Comparison of ENCODE assay signal across 8 mouse cellular contexts in genomic region chr19:6531832-6532471, GRCm38 (mm10). TPM values are rescaled to one million over a fixed set of nuclear protein-coding genes. Genes with fewer than 3 reads are reported as not detected.
DNase-seq lines count a peak whose midpoint lies in the region; ATAC-seq and TF ChIP-seq lines count a peak whose summit lies in the region.

No protein-coding gene starts in this region.

- 2% methylated on average over 36 of the region's 36 CpGs for WGBS in forebrain, embryonic 13.5 days
- WGBS in intestine, embryonic 14.5 days, result 2% methylated on average over 35 of the region's 36 CpGs
- 1% methylated on average over 36 of the region's 36 CpGs for WGBS in lung, embryonic 14.5 days
- 2% methylated on average over 36 of the region's 36 CpGs for WGBS in stomach, embryonic 14.5 days

- TF ChIP-seq CTCF in lung, embryonic 14.5 days (IDR thresholded peaks at IDR 0.05; ENCODE audit: low read depth), result no peak

- peak; percentile 23 for DNase-seq in thymus, postnatal 4 days
- no peak for DNase-seq in thymus, postnatal 0 days (ENCODE audit: low spot score)
- peak; percentile 74 for DNase-seq in intestine, embryonic 14.5 days (ENCODE audit: low spot score)
- DNase-seq in lung, embryonic 14.5 days, result peak; percentile 57
- no peak for DNase-seq in right cerebral cortex, adult 2 months (ENCODE audit: low spot score in 2 of 2)
- no peak for DNase-seq in gastrocnemius, postnatal 25 days

- H3K27me3 ChIP-seq in forebrain, embryonic 13.5 days, result no peaks in the 10 kb centered on the region
- H3K27me3 ChIP-seq in intestine, embryonic 14.5 days (replicated peaks; ENCODE audit: control insufficient read depth, insufficient read depth, low read length), result peaks cover 37% of the 10 kb centered on the region
- H3K27me3 ChIP-seq in lung, embryonic 14.5 days (ENCODE audit: insufficient read depth, low read length), result peaks cover 39% of the 10 kb centered on the region
- peaks cover 5% of the 10 kb centered on the region; the same call in 1 of the 2 replicates for H3K27me3 ChIP-seq in stomach, embryonic 14.5 days (ENCODE audit: control insufficient read depth, insufficient read depth, low read length)

- H3K36me3 ChIP-seq in forebrain, embryonic 13.5 days (ENCODE audit: poor library complexity, severe bottlenecking), result peaks cover 12% of the 10 kb centered on the region
- H3K36me3 ChIP-seq in intestine, embryonic 14.5 days (ENCODE audit: control insufficient read depth, insufficient read depth, low read length), result no peaks in the 10 kb centered on the region
- H3K36me3 ChIP-seq in lung, embryonic 14.5 days (ENCODE audit: insufficient read depth), result no peaks in the 10 kb centered on the region
- H3K36me3 ChIP-seq in stomach, embryonic 14.5 days (ENCODE audit: control insufficient read depth, insufficient read depth, low read length), result no peaks in the 10 kb centered on the region

- H3K4me2 ChIP-seq in forebrain, embryonic 13.5 days, result peak overlapping the region; percentile 87
- peak overlapping the region; percentile 73 for H3K4me2 ChIP-seq in intestine, embryonic 14.5 days (ENCODE audit: low read length)
- peak overlapping the region; percentile 79 for H3K4me2 ChIP-seq in lung, embryonic 14.5 days
- peak overlapping the region; percentile 82 for H3K4me2 ChIP-seq in stomach, embryonic 14.5 days (replicated peaks; ENCODE audit: low read depth, low read length)

- H3K27ac ChIP-seq in forebrain, embryonic 13.5 days, result peak overlapping the region; percentile 87
- H3K27ac ChIP-seq in intestine, embryonic 14.5 days (ENCODE audit: low read depth), result 0 out of 2 replicates have a peak overlapping the region, but pooled peaks have one; percentile 1
- H3K27ac ChIP-seq in lung, embryonic 14.5 days (ENCODE audit: low read depth), result no peak overlapping the region
- no peak overlapping the region for H3K27ac ChIP-seq in stomach, embryonic 14.5 days (ENCODE audit: low read length)

- peak overlapping the region; percentile 49 for H3K4me3 ChIP-seq in forebrain, embryonic 13.5 days
- peak overlapping the region; percentile 44 for H3K4me3 ChIP-seq in intestine, embryonic 14.5 days (ENCODE audit: low read depth, low read length)
- H3K4me3 ChIP-seq in lung, embryonic 14.5 days (ENCODE audit: low read depth, low read length), result peak overlapping the region; percentile 39
- H3K4me3 ChIP-seq in stomach, embryonic 14.5 days (ENCODE audit: low read depth, low read length), result peak overlapping the region; percentile 42

- peaks cover 58% of the 10 kb centered on the region for H3K4me1 ChIP-seq in forebrain, embryonic 13.5 days
- H3K4me1 ChIP-seq in intestine, embryonic 14.5 days (replicated peaks; ENCODE audit: control insufficient read depth, insufficient read depth, low read length), result peaks cover 10% of the 10 kb centered on the region; the same call in 1 of the 2 replicates
- H3K4me1 ChIP-seq in lung, embryonic 14.5 days (ENCODE audit: insufficient read depth), result no peaks in the 10 kb centered on the region
- peaks cover 14% of the 10 kb centered on the region; the same call in 1 of the 2 replicates for H3K4me1 ChIP-seq in stomach, embryonic 14.5 days (ENCODE audit: control insufficient read depth, insufficient read depth, low read length)

- no peaks in the 10 kb centered on the region for H3K9me3 ChIP-seq in forebrain, embryonic 13.5 days (replicated peaks)
- H3K9me3 ChIP-seq in intestine, embryonic 14.5 days (ENCODE audit: control insufficient read depth, low read length), result no peaks in the 10 kb centered on the region
- no peaks in the 10 kb centered on the region for H3K9me3 ChIP-seq in lung, embryonic 14.5 days (ENCODE audit: low read depth, low read length)
- no peaks in the 10 kb centered on the region for H3K9me3 ChIP-seq in stomach, embryonic 14.5 days (ENCODE audit: control insufficient read depth, low read depth, low read length)

- peak overlapping the region; percentile 82 for H3K9ac ChIP-seq in forebrain, embryonic 13.5 days
- H3K9ac ChIP-seq in intestine, embryonic 14.5 days (ENCODE audit: low read length), result peak overlapping the region; percentile 40
- H3K9ac ChIP-seq in lung, embryonic 14.5 days, result peak overlapping the region; percentile 47
- peak overlapping the region; percentile 18; the same call in 1 of the 2 replicates for H3K9ac ChIP-seq in stomach, embryonic 14.5 days (replicated peaks; ENCODE audit: low read depth, low read length)

- peak; percentile 44 for ATAC-seq in forebrain, embryonic 13.5 days
- no peak for ATAC-seq in intestine, embryonic 14.5 days (replicated peaks; ENCODE audit: low FRiP score, low TSS enrichment, low read depth)
- no peak for ATAC-seq in lung, embryonic 14.5 days (ENCODE audit: insufficient read depth)
- ATAC-seq in stomach, embryonic 14.5 days (ENCODE audit: insufficient number of reproducible peaks, insufficient read depth, low FRiP score, low read depth), result no peak

RNA-seq across cellular contexts. Expression of gene Slc22a12, which starts 10.9 kb away (rescaled TPM):
- polyA plus RNA-seq in thymus, postnatal 0 days (2015; fragmentation: Nextera tagmentation; extraction: Ambion mirVana), result not detected in 2 replicates
- not detected in 2 replicates for polyA plus RNA-seq in forebrain, embryonic 13.5 days (2015; fragmentation: Nextera tagmentation; extraction: Ambion mirVana)
- polyA plus RNA-seq in intestine, embryonic 14.5 days (2014; fragmentation: Nextera tagmentation; extraction: Ambion mirVana), result not detected in 2 replicates
- not detected in 2 replicates for polyA plus RNA-seq in lung, embryonic 14.5 days (2014; fragmentation: Nextera tagmentation; extraction: Ambion mirVana)
- polyA plus RNA-seq in stomach, embryonic 14.5 days (2014; fragmentation: Nextera tagmentation; extraction: Ambion mirVana), result not detected in 2 replicates
- total RNA-seq in gastrocnemius, postnatal 25 days (2021), result not detected

Comparison
In these comparisons a context has a peak if more than half of its experiments do, and no peak if none do; other contexts are left out.
1. DNase-seq: peak in thymus, postnatal 4 days (single experiment), intestine, embryonic 14.5 days (single experiment) and lung, embryonic 14.5 days (single experiment); none in thymus, postnatal 0 days (single experiment), right cerebral cortex, adult 2 months (0 of 2) and gastrocnemius, postnatal 25 days (single experiment).
2. H3K27ac ChIP-seq: peak in forebrain, embryonic 13.5 days (single experiment) and intestine, embryonic 14.5 days (single experiment); none in lung, embryonic 14.5 days (single experiment) and stomach, embryonic 14.5 days (single experiment).
3. H3K9ac ChIP-seq: peak in every context shown above with its lines; median percentile 82 in forebrain, embryonic 13.5 days; 47 in lung, embryonic 14.5 days; 40 in intestine, embryonic 14.5 days; 18 in stomach, embryonic 14.5 days.
4. Peak in every context shown above with its lines, with median percentiles within 50 percentile points of each other: H3K4me2 ChIP-seq and H3K4me3 ChIP-seq.